Mouse (Mus musculus): Measurements from ENCODE around the gene Slc1a7. TPM values are rescaled to one million over a fixed set of nuclear protein-coding genes. Genes with fewer than 3 reads are reported as not detected.

The Slc1a7 gene
- total RNA-seq (2021): not detected
- long read RNA-seq, experiment 1: 0 reads
- long read RNA-seq, experiment 2: 0 reads

DNA sequence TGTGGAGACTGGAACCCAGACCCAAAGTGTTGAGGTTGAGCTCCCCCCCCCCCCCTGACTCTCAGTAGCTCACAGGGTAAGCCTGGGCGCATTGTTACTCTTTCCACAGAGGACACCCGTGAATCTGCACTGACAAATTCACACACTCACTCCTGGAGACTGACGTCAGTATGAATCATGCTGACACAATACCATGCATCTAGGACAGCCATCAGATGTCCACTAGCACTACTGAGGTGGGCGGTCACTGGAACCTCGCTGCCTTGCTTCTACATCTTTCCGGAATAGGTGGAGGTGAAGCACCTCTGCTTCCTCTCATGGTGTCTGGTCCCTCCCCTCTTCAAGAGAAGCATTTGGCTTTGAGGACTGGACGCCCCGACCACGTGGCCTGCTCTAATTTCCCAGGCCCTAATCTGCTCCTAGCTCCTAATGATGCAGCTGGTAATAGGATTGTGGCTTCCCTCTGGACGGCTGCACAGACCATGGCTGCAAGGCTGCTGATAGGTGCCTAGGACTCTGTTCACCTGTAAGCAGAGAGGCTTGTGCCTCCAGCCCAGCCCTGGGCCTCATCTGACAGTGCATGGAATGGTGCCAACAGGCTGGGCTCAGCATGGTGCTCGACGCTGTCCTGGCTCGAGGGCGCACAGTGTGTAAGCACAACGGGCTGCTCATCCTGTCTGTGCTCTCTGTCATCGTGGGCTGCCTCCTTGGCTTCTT lies at the start of gene Slc1a7:
Gene Slc1a7 (plus strand): TSS at position 367 of the 717 bp plus-strand sequence.
- no peak for TF ChIP-seq CTCF (conservative IDR thresholded peaks at IDR 0.05)
- DNase-seq (ENCODE audit: low spot score in 2 of 2): no peak
- no peak within 1 kb of the TSS for H3K27ac ChIP-seq
- no peak within 1 kb of the TSS for H3K4me3 ChIP-seq

DNA sequence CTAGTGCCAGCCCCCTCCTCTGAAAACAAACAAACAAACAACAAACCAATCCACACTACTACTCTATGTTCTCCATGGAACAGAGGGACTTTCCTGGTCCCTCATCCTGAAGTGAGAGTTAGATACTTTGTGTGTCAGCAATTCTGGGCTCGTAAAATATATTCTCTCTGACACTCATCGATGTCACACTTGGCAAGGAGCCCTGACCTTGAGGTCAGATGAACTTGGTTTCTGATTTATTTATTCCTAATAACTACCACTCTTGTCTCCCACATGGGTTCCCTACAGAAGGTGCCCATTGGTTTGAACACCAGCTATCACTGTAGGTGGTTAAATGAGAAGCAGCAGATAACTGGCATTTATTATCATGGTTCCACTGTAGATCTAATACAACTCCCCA lies 47.8 kb upstream of the Slc1a7 start:
- H3K27ac ChIP-seq: no peak overlapping the region
- no peak for DNase-seq (ENCODE audit: low spot score in 2 of 2)
- H3K4me3 ChIP-seq: no peak overlapping the region
- no peak for TF ChIP-seq CTCF (conservative IDR thresholded peaks at IDR 0.05)

DNA sequence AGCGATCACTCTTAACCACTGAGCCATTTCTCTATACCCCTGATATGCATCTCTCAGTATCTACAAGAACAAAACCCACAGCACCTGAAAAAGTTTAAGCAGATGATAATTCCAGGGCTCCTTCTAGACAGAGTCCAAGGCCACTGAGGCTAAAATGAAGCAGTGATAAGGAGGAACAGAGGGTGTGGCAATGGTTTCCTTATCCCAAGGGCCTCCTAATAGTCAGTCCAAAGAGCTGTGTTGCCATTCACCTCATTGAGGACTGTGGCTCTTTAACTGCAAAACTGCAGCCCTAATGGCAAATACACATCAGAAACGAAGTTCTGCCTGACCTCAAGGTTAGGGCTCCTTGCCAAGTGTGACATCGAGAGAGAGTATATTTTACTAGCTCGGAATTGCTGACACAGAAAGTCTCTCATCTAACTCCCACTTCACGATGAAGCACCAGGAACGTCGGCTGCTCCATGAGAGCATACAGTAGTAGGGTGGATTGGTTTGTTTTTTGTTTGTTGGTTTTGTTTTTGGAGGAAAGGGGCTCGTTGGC lies 46.9 kb upstream of the Slc1a7 start:
- H3K27ac ChIP-seq: no peak overlapping the region
- TF ChIP-seq CTCF (conservative IDR thresholded peaks at IDR 0.05): no peak
- no peak overlapping the region for H3K4me3 ChIP-seq
- DNase-seq (ENCODE audit: low spot score in 2 of 2): no peak

DNA sequence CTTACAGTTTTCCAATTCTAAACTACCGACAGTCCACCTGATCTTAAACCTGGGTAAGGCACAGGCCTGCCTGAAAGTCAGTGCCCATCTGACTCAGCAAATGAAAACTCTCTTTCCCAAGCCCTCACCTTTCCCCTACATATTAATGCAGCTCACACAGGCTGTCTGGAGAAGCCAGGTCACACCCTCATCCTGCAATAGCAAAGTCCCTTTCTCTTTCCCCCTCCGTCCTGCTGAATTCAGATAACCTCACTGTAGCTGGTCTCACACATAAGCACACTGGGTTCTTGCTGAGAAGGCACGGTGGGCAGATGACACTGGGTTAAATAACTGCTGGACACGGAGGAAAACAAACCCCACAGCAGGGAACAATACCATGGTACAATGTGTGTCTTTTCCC lies 46.2 kb upstream of the Slc1a7 start:
- H3K4me3 ChIP-seq: no peak overlapping the region
- DNase-seq (ENCODE audit: low spot score in 2 of 2): no peak
- H3K27ac ChIP-seq: no peak overlapping the region; the same call in 1 of the 2 replicates
- no peak for TF ChIP-seq CTCF (conservative IDR thresholded peaks at IDR 0.05)

DNA sequence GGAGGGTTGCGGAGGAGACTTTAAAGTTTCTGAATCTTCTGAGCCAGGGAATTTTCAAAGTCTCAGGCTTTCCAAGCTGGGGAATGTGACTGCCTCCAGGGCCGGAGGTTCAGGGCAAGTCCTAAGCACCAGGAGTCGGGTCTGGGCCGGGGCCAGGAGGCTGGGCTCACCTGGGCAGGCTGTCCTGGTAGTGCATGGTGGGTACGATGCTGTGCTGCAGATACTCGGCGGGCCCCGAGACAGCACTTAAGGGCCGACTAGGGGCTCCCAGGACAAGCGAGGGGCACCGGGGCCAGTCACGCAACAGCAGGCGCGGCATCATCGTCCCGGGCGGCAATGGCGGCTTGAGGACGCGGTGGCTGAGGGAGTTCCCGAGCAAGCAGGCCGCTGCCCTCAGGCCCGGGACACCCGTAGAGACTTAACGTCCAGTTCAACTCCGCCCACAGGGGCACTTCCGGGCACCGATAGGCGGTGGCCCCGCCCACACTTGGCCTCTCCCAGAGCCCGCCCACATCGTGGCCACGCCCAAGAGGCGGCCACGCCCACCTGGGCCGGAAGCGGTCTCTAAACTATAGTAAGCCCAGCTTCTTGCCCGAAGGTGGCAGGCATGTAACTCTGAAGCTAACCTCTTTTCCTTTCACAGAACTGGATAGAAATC lies 44.9 kb upstream of the Slc1a7 start, which contains the start of gene Cpt2:
Gene Cpt2 (minus strand): TSS at position 466 of the 658 bp plus-strand sequence.
- DNase-seq (ENCODE audit: low spot score in 2 of 2): peak; percentile 51 to 73
- Histone ChIP-seq H3K4me3 (peak within 1 kb of the TSS; percentile 65), H3K27ac (peak within 1 kb of the TSS; percentile 86)
- TF ChIP-seq CTCF (conservative IDR thresholded peaks at IDR 0.05): peak; percentile 45

DNA sequence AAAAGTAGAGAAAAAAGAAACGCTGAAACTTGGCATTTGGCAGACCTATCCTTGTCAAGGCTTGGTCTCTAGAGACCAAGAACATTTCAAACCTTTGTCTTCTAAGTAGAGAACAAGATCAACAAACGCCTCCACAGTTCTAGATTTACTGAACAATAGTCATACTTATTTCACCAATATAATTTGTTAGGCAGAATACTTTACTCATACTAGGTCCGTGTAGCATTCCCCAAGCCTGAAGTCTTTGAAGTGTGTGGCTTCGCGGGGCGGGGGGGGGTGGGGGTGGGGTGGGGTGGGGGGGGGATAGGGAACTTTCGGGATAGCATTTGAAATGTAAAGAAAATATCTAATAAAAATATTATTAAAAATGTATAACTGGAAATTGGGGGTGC lies 44.3 kb upstream of the Slc1a7 start:
- peak overlapping the region; percentile 65 for H3K4me3 ChIP-seq
- H3K27ac ChIP-seq: no peak overlapping the region
- no peak for TF ChIP-seq CTCF (conservative IDR thresholded peaks at IDR 0.05)
- no peak for DNase-seq (ENCODE audit: low spot score in 2 of 2)

DNA sequence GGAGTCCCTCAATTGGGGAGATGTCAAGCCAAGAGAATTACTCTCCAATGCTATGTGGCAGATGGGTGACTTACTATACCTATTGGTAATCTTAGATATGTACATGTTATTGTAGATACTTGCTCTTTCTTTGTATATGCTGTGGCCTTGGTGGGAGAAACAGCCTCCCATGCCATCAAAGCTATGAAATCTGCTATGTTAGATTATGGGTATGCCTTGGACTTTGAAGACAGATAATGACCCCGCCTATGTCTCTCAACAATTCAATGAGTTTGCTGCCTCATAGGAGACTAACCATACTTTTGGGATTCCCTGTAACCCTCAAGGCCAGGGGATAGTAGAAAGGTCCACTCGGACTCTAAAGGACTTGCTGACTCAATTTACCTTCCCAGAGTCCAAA lies 39.9 kb upstream of the Slc1a7 start:
- no peak overlapping the region for H3K27ac ChIP-seq
- no peak for DNase-seq (ENCODE audit: low spot score in 2 of 2)
- TF ChIP-seq CTCF (conservative IDR thresholded peaks at IDR 0.05): no peak
- H3K4me3 ChIP-seq: no peak overlapping the region

DNA sequence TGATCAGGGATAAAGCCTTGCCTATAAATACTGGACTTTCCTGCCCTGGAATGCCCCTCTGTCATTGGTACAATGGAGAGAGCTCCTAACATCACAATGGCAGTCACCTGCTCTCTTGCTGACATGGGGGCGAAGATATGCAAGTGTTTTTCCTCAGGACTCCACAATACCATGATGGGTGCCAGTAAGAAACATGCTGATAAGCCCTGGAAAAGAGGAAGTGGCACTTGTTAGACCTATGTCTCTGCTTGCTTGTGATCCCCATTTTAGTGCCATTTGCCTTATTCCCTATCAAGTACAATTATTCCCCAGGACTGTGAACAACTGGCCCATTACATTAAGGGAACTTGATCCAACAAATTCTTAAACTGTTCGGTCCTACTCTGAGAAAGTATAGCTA lies 39.4 kb upstream of the Slc1a7 start:
- H3K27ac ChIP-seq: no peak overlapping the region
- H3K4me3 ChIP-seq: no peak overlapping the region
- no peak for TF ChIP-seq CTCF (conservative IDR thresholded peaks at IDR 0.05)
- no peak for DNase-seq (ENCODE audit: low spot score in 2 of 2)

DNA sequence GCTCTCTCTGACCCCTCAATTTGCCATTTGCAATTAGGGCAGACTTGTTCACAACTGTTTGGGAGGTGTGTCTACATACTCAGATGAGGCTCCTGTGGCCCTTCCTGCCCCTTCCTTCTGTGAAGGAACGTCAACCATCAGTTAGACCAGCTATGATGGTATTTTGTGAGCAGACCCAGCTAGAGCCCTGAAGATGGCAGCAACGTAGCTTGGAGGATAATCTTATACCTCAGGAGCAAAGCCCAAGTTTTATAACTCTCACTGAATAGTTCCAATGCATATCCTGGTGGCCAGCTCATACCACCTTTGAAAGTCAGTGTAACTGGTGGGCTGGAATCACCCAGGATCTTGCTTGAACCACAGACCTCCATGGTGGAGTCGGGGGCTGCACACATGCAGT lies 36.7 kb upstream of the Slc1a7 start:
- no peak overlapping the region for H3K27ac ChIP-seq
- H3K4me3 ChIP-seq: no peak overlapping the region
- TF ChIP-seq CTCF (conservative IDR thresholded peaks at IDR 0.05): peak; percentile 51
- no peak for DNase-seq (ENCODE audit: low spot score in 2 of 2)

DNA sequence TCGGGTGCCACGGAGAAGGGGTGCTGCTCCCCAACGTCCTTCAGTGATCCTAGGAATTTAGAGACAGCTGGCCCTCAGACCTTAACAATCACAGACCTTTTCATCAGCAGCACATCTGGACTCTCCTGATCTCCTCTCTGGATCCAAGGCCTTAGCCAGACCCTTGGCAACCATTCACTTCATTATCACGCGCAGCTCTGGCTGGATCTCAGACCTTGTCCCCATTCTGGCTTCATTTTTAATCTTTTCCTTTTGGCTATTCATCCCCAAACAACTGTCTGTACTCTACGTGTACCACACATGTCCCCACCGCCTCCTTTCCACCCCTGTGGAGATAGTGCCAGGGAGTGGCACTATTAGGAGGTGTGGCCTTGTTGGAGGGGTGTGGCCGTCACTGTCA lies 34.9 kb upstream of the Slc1a7 start:
- DNase-seq (ENCODE audit: low spot score in 2 of 2): no peak
- TF ChIP-seq CTCF (conservative IDR thresholded peaks at IDR 0.05): no peak
- H3K27ac ChIP-seq: no peak overlapping the region
- H3K4me3 ChIP-seq: no peak overlapping the region

DNA sequence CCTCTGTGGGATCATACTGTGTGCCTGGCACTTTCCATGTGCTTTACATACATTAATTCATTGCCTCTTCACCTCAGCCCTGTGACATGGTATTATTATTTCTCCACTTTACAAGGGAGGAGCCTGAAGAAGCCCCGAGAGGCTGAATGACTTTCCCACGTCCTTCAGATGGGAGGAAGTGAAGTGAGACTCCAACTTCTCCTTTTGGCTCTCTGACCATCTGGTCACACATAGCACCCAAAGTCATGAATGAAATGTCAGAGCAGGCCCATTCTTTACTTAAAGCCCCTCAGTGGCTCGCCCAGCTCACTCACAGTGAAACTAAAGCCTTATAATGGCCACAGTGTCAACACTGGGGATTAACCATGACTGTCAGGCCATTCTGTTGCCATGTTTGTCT lies 32.9 kb upstream of the Slc1a7 start:
- Histone ChIP-seq H3K27ac (no peak overlapping the region), H3K4me3 (no peak overlapping the region)
- DNase-seq (ENCODE audit: low spot score in 2 of 2): no peak
- no peak for TF ChIP-seq CTCF (conservative IDR thresholded peaks at IDR 0.05)

DNA sequence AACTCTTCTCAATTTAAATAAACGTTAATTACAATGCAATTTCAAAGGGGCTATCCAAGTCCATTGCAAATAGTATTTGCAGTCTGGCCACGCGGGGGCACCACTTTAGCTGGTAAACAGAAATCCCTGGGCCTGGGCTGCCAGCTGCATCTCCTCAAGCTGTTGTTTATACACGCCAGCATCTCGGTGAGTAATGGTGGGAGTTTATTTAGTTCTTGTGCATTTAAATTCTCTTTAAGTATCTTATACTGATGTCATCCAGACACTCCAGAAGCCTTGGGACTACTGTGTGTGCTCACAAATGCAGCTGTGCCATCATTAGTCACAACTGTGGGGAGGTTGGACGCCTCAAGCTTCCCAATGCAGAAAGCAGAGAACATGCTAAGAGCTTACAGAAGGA lies 30.8 kb upstream of the Slc1a7 start:
- H3K27ac ChIP-seq: peak overlapping the region; percentile 43; the same call in 1 of the 2 replicates
- no peak overlapping the region for H3K4me3 ChIP-seq
- peak; percentile 88 for TF ChIP-seq CTCF (conservative IDR thresholded peaks at IDR 0.05)
- DNase-seq (ENCODE audit: low spot score in 2 of 2): peak; percentile 73 to 76

DNA sequence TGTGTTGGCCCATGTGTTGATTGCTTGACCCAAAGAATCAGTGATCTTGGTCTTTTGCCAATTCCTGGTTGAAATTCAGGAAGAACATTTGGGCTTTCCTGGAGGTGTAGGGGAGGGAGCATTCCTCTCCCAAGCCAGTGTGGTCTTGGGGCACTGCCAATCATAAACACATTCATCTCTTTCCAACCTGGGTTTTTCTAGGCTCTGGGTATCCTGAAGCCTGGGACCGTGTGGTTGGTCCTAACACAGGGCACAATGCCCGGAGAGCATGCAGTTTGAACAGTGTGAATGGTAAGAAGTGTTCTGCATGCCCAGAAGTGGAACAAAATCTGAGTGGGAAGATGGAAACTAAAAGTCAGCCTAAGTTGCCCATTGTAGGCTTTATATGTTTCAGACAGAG lies 30.0 kb upstream of the Slc1a7 start:
- no peak for DNase-seq (ENCODE audit: low spot score in 2 of 2)
- no peak overlapping the region for H3K4me3 ChIP-seq
- no peak overlapping the region; the same call in 1 of the 2 replicates for H3K27ac ChIP-seq
- TF ChIP-seq CTCF (conservative IDR thresholded peaks at IDR 0.05): no peak
